In the genomic region with DNA sequence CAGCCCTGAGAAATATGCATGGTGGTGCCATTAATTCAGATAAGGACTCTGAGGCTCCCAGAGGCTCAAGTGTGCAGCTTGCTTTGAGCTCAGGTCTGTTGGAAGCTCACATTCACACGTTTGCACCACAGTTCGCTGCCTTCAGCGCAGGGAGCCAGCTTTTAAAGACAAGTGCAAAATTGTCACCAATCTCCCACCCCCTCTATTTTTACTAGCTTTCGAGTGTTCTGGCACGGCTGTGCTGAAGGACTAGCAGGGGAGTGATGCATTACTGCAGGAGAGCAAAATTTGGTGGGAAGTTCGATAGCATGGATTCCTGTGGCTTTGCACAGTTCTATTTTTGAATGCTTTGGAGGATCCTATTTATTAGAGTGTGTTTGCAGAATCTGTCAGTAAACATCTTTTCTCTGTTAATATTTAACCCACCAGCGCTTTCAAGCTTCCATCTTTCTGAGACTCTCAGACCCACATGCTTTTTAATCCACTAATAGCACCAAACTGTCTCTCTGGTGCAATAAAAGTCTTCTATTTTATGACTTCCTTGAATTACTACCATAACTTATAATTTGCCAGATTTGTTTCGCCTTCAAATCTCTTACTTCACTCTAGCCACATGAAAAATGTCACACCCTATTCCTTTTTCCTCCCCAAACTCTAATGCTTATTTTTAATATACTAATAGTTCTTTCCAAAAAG, we compare ENCODE assay signal across 20 mouse cellular contexts.
A peak's percentile ranks its signal among the peaks of the same experiment; 100 is the strongest.
DNase-seq lines count a peak whose midpoint lies in the region; ATAC-seq lines count a peak whose summit lies in the region.
"Had no signal": no experiment of that assay in that cellular context is flagged by ENCODE, and none has a peak within 500 bp of the region (broad histone marks: within the 10 kb centered on the region; RNA-seq: fewer than 3 reads in every experiment).

No protein-coding gene starts in this region.

- 51% methylated on average over 8 of the region's 8 CpGs for WGBS in heart, embryonic 14.5 days

- no peaks in the 10 kb centered on the region; a peak in 1 of 4 replicates for H3K4me1 ChIP-seq in heart, embryonic 14.5 days (ENCODE audit: control insufficient read depth in 2 of 2, insufficient read depth in 2 of 2, low read length in 2 of 2)
- H3K4me1 ChIP-seq: hindbrain, embryonic 15.5 days; liver, embryonic 15.5 days; midbrain, embryonic 12.5 days; neural tube, embryonic 12.5 days had no signal

- peak overlapping the region; percentile 18; the same call in 1 of the 2 replicates for H3K4me2 ChIP-seq in heart, embryonic 14.5 days (ENCODE audit: low read length)
- H3K4me2 ChIP-seq: hindbrain, embryonic 15.5 days; limb, embryonic 15.5 days; liver, embryonic 15.5 days; midbrain, embryonic 12.5 days; neural tube, embryonic 12.5 days had no signal

- no peak overlapping the region for H3K9ac ChIP-seq in heart, embryonic 14.5 days (ENCODE audit: low read length)
- H3K9ac ChIP-seq: hindbrain, embryonic 15.5 days; limb, embryonic 15.5 days; liver, embryonic 15.5 days; midbrain, embryonic 12.5 days; neural tube, embryonic 12.5 days had no signal

- H3K9me3 ChIP-seq in heart, embryonic 14.5 days (ENCODE audit: control insufficient read depth, low read length), result no peaks in the 10 kb centered on the region
- H3K9me3 ChIP-seq: hindbrain, embryonic 15.5 days; limb, embryonic 15.5 days; liver, embryonic 15.5 days; midbrain, embryonic 12.5 days; neural tube, embryonic 12.5 days had no signal

- no peak for ATAC-seq in heart, embryonic 14.5 days (ENCODE audit: insufficient number of reproducible peaks, insufficient read depth, low FRiP score, low read depth)
- ATAC-seq: lung, postnatal 0 days had no signal

- no peak overlapping the region for H3K4me3 ChIP-seq in heart, embryonic 14.5 days (ENCODE audit: control insufficient read depth in 1 of 2, insufficient read depth in 1 of 2, low read depth in 1 of 2, low read length in 2 of 2)
- H3K4me3 ChIP-seq: hindbrain, embryonic 15.5 days; limb, embryonic 15.5 days; liver, embryonic 15.5 days; midbrain, embryonic 12.5 days; neural tube, embryonic 12.5 days had no signal

- no peak for DNase-seq in heart, postnatal 10 days
- peak; percentile 10 to 17 for DNase-seq in left cerebral cortex, postnatal 14 days (ENCODE audit: low spot score in 2 of 2)
- DNase-seq in left cerebral cortex, adult 8-10 months (ENCODE audit: low spot score in 2 of 2), result no peak
- DNase-seq in right cerebral cortex, postnatal 36 days (ENCODE audit: low spot score in 2 of 2), result peak; percentile 4 to 16
- no peak for DNase-seq in right cerebral cortex, adult 2 months (ENCODE audit: low spot score in 2 of 2)
- DNase-seq in cerebellum, adult 11-12 months, result no peak
- DNase-seq: adrenal gland, postnatal 36 days; cerebellum, adult 8-10 months; gastrocnemius, postnatal 25 days; heart, postnatal 4 days; kidney, adult 18-20 months; right cerebral cortex, postnatal 4 days had no signal

- H3K27me3 ChIP-seq in heart, embryonic 14.5 days (ENCODE audit: control insufficient read depth, insufficient read depth, low read length), result no peaks in the 10 kb centered on the region
- H3K27me3 ChIP-seq: hindbrain, embryonic 15.5 days; limb, embryonic 15.5 days; liver, embryonic 15.5 days; midbrain, embryonic 12.5 days; neural tube, embryonic 12.5 days had no signal

- intact Hi-C loops in heart, postnatal 10 days (cut with DNase I), result loop anchor here (10.0 kb wide), 1 partner anchor 379 kb away; no protein-coding TSS in a partner anchor
- intact Hi-C loops in left cerebral cortex, postnatal 14 days (cut with DNase I), result no loop called here

- no peaks in the 10 kb centered on the region for H3K36me3 ChIP-seq in heart, embryonic 14.5 days (ENCODE audit: control insufficient read depth, insufficient read depth, low read length)
- H3K36me3 ChIP-seq: hindbrain, embryonic 15.5 days; limb, embryonic 15.5 days; liver, embryonic 15.5 days; midbrain, embryonic 12.5 days; neural tube, embryonic 12.5 days had no signal

- no peak overlapping the region for H3K27ac ChIP-seq in heart, embryonic 14.5 days (replicated peaks in 1 of 2; ENCODE audit: control insufficient read depth in 1 of 2, insufficient read depth in 1 of 2, low read depth in 2 of 2, low read length in 2 of 2)
- H3K27ac ChIP-seq: hindbrain, embryonic 15.5 days; limb, embryonic 15.5 days; liver, embryonic 15.5 days; midbrain, embryonic 12.5 days; neural tube, embryonic 12.5 days; stomach, postnatal 0 days had no signal

Comparison
In these comparisons a context has a peak if more than half of its experiments do, and no peak if none do; other contexts are left out.
1. DNase-seq: peak in left cerebral cortex, postnatal 14 days (2 of 2) and right cerebral cortex, postnatal 36 days (2 of 2); none in heart, postnatal 10 days (0 of 2), left cerebral cortex, adult 8-10 months (0 of 2), right cerebral cortex, adult 2 months (0 of 2) and cerebellum, adult 11-12 months (single experiment).